Mouse (Mus musculus) limb, embryonic 12.5 days (tissue): ENCODE data around the gene Gm26602. TPM values are rescaled to one million over a fixed set of nuclear protein-coding genes. Genes with fewer than 3 reads are reported as not detected.

ENCODE experiments used
- ATAC-seq: fragments of 200-750 bp; cut with Nextera tagmentation; 2 replicates; pipeline ENCODE4 v1.8.0; 2017; ENCODE audit warnings: low read depth, moderate TSS enrichment; ENCODE audit not compliant: insufficient number of reproducible peaks, insufficient read depth, low FRiP score, low TSS enrichment
- H3K27ac ChIP-seq: fragments of 300-500 bp; sonication (generic); 2 replicates; pipeline ENCODE4 v1.5.1; 2016; ENCODE audit warnings: mild to moderate bottlenecking, moderate library complexity
- H3K27me3 ChIP-seq: fragments of 300-500 bp; sonication (generic); 2 replicates; pipeline ENCODE4 v1.6.1; 2016; ENCODE audit warnings: mild to moderate bottlenecking, moderate library complexity
- H3K36me3 ChIP-seq: fragments of 300-500 bp; sonication (generic); 2 replicates; pipeline ENCODE4 v1.6.1; 2016; ENCODE audit warnings: mild to moderate bottlenecking, moderate library complexity
- H3K4me1 ChIP-seq: fragments of 300-500 bp; sonication (generic); replicated peaks from 2 replicates; pipeline ENCODE4 v1.6.1; 2016
- H3K4me2 ChIP-seq: fragments of 300-500 bp; sonication (generic); 2 replicates; pipeline ENCODE4 v1.6.1; 2016; ENCODE audit warnings: mild to moderate bottlenecking, moderate library complexity
- H3K4me3 ChIP-seq: fragments of 300-500 bp; sonication (generic); replicated peaks from 2 replicates; pipeline ENCODE4 v1.5.1; 2016; ENCODE audit warnings: mild to moderate bottlenecking
- H3K9ac ChIP-seq: fragments of 300-500 bp; sonication (generic); replicated peaks from 2 replicates; pipeline ENCODE4 v1.6.1; 2016; ENCODE audit warnings: mild to moderate bottlenecking, moderate library complexity
- H3K9me3 ChIP-seq: fragments of 300-500 bp; sonication (generic); 2 replicates; pipeline ENCODE4 v1.6.1; 2016; ENCODE audit warnings: mild to moderate bottlenecking, moderate library complexity
- WGBS: fragments of 180-500 bp; shearing (Covaris S2); methylation state at CpG from one replicate; pipeline ENCODE4 v1.1.7; 2016; 5-methylcytosine and 5-hydroxymethylcytosine counted together
- polyA plus RNA-seq: library from polyadenylated mRNA; unstranded; fragments of >200 nt; fragmentation: Nextera tagmentation; extraction: Ambion mirVana; gene quantifications from 2 replicates; pipeline ENCODE4 v1.2.1, GENCODE M21; 2016

Gm26602 gene
- 5.5 and 21.1 TPM in 2 replicates for polyA plus RNA-seq

DNA sequence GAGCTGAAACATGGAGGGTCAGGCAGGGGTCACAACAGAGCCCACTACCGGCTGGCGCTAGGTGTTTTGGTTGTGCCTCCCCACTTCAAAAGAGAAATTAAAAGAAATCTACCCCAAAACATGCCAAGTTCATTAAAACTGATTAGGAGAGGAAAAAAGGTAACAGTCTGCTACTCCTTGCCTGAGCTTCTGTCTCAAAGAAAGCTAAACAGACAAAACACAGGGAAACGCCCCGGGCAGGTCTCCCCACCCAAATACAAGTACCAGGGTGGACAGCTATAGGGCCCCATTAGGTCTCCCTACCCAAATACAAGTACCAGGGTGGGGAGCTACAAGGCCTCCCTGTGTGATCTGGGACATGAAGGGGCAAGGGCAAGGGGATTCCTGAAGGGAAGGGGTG is at the start of gene Gm26602:
Gene Gm26602 (plus strand): TSS at position 301 of the 400 bp plus-strand sequence.
- Histone ChIP-seq H3K9ac (0 out of 2 replicates have a peak within 1 kb of the TSS, but pooled peaks have one; percentile 23), H3K27ac (peak within 1 kb of the TSS; percentile 67; the same call in 1 of the 2 replicates), H3K9me3 (no peaks in the 10 kb centered on the region), H3K4me2 (no peak within 1 kb of the TSS), H3K4me1 (peaks cover 25% of the 10 kb centered on the region), H3K36me3 (peaks cover 47% of the 10 kb centered on the region), H3K4me3 (no peak within 1 kb of the TSS), H3K27me3 (0 out of 2 replicates have a peak, but pooled peaks cover 3% of the 10 kb centered on the region)
- no peak for ATAC-seq
- WGBS: 90% methylated on average over 4 of the region's 4 CpGs

DNA sequence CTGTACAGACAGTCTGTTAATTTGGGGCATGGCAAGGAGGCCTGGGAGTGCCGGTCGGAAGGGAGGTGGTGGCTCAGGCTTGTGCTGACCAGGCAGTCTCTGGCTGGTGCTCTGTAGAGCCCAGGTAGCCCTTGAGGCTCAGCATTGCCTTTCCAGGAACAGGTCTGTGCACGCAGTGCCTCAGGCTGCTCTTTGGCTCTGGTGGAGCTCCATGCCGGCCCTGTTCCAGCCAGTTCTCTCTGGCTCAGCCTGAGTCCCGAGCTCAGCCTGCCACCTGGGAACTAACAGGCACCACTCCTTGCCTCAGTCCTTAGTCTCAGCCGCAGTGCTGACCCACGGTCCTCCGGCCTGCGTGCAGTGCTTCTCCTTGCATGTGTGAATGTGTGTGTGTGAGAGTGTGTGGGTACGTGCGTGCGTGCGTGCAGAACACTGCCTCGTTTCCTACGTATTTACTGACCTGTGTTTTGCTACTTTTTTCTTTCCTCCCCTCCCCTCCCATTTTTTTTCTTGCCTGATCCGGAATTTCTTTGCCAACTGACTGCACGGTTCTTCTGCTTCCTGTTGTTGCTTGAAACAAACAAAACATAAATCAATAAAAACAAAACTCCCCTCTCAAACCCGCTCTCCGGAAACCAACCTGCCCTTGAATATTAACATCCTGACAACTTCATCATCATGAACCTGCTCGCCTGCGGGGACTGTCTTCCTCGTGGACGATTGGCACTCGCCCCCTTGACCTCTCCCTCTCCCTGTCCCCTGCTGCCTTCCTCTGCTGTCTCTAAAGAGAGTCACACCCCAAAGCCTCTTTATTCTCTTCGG is 49.2 kb upstream of the Gm26602 start:
- no peaks in the 10 kb centered on the region for H3K27me3 ChIP-seq
- no peak for ATAC-seq
- no peak overlapping the region for H3K4me3 ChIP-seq
- H3K36me3 ChIP-seq: peaks cover 99% of the 10 kb centered on the region
- no peak overlapping the region for H3K9ac ChIP-seq
- WGBS: 75% methylated on average over 25 of the region's 25 CpGs
- peaks cover 44% of the 10 kb centered on the region for H3K4me1 ChIP-seq
- H3K4me2 ChIP-seq: no peak overlapping the region
- H3K27ac ChIP-seq: peak overlapping the region; percentile 57
- H3K9me3 ChIP-seq: no peaks in the 10 kb centered on the region

DNA sequence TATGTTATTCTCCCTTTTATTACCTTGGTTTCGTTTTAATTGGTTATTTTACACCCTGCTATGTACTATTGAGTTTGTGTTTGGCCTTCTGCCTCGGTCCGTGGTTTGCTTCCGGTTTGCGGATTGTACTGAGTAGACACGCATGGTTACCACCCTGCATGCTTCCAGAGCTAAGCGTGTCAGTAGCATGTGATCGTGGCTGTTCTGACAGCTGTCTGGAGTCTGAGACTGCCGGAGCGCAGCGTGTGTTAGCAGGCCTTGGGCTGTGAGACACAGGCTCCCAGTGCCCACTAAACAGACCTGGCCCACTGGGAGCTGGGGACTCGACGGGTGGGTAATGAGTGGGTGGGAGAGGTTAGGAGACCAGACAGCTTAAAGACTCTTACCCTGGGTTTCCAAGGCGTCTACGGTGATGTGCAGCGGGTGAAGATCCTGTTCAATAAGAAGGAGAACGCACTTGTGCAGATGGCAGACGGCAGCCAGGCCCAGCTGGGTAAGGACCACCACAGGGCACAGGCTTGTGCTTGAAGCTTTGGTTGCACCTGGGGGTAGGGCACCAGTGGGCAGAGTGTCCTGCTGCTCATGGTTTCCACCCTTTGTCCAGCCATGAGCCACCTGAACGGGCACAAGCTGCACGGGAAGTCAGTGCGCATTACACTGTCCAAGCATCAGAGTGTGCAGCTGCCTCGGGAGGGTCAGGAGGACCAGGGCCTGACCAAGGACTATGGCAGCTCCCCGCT is 48.4 kb upstream of the Gm26602 start:
- Histone ChIP-seq H3K27ac (no peak overlapping the region), H3K9ac (no peak overlapping the region), H3K36me3 (peaks cover 99% of the 10 kb centered on the region), H3K4me3 (no peak overlapping the region), H3K4me1 (peaks cover 44% of the 10 kb centered on the region), H3K9me3 (no peaks in the 10 kb centered on the region), H3K4me2 (no peak overlapping the region), H3K27me3 (no peaks in the 10 kb centered on the region)
- 88% methylated on average over 23 of the region's 23 CpGs for WGBS
- ATAC-seq: no peak

DNA sequence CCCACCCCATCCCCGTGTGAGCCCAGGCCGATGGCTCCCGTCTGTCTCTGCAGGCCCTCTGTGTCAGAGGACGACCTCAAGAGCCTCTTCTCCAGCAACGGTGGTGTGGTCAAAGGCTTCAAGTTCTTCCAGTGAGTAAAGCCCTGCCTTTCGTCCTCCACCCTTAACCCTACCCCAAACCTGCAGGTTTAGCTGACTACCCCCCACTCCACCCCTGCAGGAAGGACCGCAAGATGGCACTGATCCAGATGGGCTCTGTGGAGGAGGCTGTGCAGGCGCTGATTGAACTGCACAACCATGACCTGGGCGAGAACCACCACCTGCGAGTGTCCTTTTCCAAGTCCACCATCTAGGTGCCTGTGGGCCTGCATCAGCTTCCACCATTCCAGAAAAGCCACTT is 47.7 kb upstream of the Gm26602 start:
- no peak overlapping the region for H3K4me2 ChIP-seq
- H3K9me3 ChIP-seq: no peaks in the 10 kb centered on the region
- peaks cover 41% of the 10 kb centered on the region for H3K4me1 ChIP-seq
- H3K27ac ChIP-seq: peak overlapping the region; percentile 54; the same call in 1 of the 2 replicates
- no peak for ATAC-seq
- WGBS: 77% methylated on average over 10 of the region's 10 CpGs
- no peak overlapping the region for H3K4me3 ChIP-seq
- no peaks in the 10 kb centered on the region for H3K27me3 ChIP-seq
- H3K9ac ChIP-seq: no peak overlapping the region
- peaks cover 97% of the 10 kb centered on the region for H3K36me3 ChIP-seq

DNA sequence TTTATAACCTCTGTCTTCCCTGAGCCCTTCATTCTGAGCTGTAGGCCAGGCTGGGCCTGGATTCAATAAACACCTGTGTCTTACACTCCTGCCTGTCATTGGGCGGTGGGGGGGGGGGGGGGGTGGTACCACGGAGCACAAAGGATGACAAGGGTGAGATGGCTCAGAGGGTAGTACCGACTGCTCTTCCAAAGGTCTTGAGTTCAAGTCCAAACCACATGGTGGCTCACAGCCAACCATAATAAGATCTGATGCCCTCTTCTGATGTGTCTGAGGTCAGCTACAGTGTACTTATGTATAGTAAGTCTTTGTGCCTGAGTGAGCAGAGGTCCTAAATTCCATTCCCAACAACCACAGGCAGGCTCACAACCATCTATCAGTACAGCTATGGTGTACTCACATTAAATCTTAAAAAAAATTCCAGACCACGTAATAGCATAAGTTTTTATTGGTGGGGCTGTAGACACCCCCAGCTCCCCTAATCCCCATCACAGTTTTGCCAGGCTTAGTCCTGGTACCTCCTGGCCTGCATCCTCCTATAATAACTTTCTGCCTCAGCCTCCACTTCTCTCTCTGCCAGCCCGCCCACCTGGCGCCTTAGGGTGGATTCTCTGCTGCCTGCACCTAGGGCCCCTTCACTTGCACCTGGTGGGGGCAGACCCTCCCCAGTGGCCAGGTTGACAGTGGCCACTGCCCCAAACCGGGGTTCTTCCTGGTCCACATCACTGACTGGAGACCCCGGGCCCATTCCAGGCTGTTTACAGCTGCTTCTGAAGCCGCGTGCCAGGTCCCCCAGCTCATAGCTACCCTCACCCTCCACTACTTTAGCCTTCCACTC is 46.1 kb upstream of the Gm26602 start:
- peak overlapping the region; percentile 56 for H3K27ac ChIP-seq
- peaks cover 31% of the 10 kb centered on the region for H3K4me1 ChIP-seq
- no peaks in the 10 kb centered on the region for H3K27me3 ChIP-seq
- H3K4me2 ChIP-seq: no peak overlapping the region
- peaks cover 93% of the 10 kb centered on the region for H3K36me3 ChIP-seq
- 45% methylated on average over 10 of the region's 10 CpGs for WGBS
- no peak overlapping the region for H3K9ac ChIP-seq
- peak; percentile 4 for ATAC-seq
- no peak overlapping the region for H3K4me3 ChIP-seq
- H3K9me3 ChIP-seq: no peaks in the 10 kb centered on the region

DNA sequence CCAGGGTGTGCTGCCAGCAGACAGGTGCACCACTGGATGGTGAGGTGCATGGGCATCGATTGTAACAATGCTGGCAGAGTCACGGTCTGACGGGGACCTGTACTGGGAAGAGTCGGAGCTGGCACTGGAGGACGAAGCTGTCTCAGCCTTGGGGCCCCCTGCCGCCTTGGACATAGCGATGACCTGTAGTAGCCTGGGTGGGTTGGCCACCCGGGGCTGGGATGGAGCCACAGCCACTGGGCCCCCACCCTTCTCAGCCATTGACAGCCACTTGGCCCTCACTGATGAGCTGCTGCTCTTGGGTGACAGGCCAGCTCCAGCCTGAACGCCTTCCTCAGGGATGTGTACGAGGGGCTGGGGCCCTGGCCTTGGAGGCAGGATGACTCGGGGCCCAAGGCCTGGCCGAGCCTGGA is 45.5 kb upstream of the Gm26602 start:
- Histone ChIP-seq H3K4me2 (no peak overlapping the region), H3K27me3 (no peaks in the 10 kb centered on the region), H3K4me3 (no peak overlapping the region), H3K27ac (peak overlapping the region; percentile 56; the same call in 1 of the 2 replicates), H3K36me3 (peaks cover 93% of the 10 kb centered on the region), H3K9ac (no peak overlapping the region), H3K4me1 (peaks cover 31% of the 10 kb centered on the region), H3K9me3 (no peaks in the 10 kb centered on the region)
- WGBS: 64% methylated on average over 12 of the region's 12 CpGs
- ATAC-seq: peak; percentile 13; the same call in 1 of the 2 replicates

DNA sequence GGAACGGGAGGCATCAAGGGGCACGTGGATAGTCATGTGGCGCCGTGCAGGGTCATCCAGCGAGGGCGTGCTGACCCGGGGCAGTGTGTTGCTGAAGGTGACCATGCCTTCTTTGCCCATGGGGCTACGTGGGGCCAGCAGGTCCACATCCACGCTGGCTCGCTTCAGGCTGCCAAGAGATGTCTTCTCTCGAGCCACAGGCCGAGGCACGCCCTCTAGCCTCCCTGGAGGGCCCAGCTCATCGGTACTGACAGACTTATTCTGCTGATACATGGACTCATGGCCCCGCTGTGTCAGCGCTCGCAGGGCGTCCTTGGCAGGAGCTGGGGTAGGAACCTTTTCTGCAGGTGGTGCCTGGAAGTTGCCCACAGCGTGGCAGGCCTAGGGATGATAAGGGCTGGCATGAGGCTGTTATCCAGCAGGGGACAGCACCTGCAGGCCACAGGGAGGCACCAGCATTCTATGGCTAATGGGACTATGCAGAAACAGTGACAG is 44.8 kb upstream of the Gm26602 start:
- Histone ChIP-seq H3K4me3 (no peak overlapping the region), H3K9ac (no peak overlapping the region), H3K27me3 (no peaks in the 10 kb centered on the region), H3K36me3 (peaks cover 90% of the 10 kb centered on the region), H3K4me2 (no peak overlapping the region), H3K9me3 (no peaks in the 10 kb centered on the region), H3K4me1 (peaks cover 25% of the 10 kb centered on the region), H3K27ac (0 out of 2 replicates have a peak overlapping the region, but pooled peaks have one; percentile 56)
- no peak for ATAC-seq
- WGBS: 73% methylated on average over 19 of the region's 19 CpGs

DNA sequence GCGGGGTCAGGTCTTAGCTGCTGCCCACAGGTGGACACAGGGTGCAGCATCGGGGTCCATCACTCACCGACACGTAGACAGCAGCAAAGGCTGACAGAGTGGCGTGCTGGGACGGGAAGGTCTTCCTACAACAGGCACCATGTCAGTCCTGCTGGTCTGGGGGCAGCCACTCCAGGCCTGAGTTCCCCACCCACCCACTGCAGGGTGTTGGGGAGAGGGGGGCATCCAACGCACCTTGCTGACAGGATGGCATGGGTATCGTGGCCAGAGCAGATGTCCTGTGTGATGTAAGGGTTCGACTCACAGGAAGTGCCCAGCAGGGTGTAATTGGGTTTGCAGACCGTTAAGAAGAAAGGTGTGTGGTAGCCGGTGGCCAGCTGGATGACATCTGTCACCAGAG is 44.1 kb upstream of the Gm26602 start:
- Histone ChIP-seq H3K9me3 (no peaks in the 10 kb centered on the region), H3K9ac (no peak overlapping the region), H3K36me3 (peaks cover 90% of the 10 kb centered on the region), H3K27me3 (no peaks in the 10 kb centered on the region), H3K4me1 (peaks cover 23% of the 10 kb centered on the region), H3K4me3 (no peak overlapping the region), H3K4me2 (no peak overlapping the region), H3K27ac (no peak overlapping the region)
- WGBS: 65% methylated on average over 11 of the region's 11 CpGs
- no peak for ATAC-seq

DNA sequence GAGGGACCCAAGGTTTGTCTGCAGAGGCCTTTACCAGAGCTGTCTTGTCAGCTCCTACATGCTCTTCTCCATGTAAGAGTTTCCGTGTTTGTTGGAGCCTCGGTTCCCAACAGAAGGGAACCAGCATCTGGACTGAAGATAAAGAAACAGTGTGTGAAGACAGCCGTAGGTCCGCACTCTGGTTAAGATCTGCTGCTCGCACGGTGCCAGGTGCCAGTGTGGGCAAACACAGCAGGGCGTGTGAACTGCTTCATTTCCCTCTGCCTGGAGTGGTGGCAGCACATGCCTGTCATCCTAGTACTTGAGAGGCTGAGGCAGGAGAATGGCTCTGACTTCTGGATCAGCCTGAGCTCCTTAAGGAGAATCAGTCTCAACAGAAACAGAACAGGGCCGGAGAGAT is 38.8 kb upstream of the Gm26602 start:
- Histone ChIP-seq H3K9me3 (no peaks in the 10 kb centered on the region), H3K9ac (no peak overlapping the region), H3K27me3 (no peaks in the 10 kb centered on the region), H3K27ac (no peak overlapping the region), H3K4me2 (peak overlapping the region; percentile 8; the same call in 1 of the 2 replicates), H3K4me3 (no peak overlapping the region), H3K4me1 (peaks cover 32% of the 10 kb centered on the region), H3K36me3 (peaks cover 43% of the 10 kb centered on the region)
- no peak for ATAC-seq
- WGBS: 93% methylated on average over 8 of the region's 8 CpGs

DNA sequence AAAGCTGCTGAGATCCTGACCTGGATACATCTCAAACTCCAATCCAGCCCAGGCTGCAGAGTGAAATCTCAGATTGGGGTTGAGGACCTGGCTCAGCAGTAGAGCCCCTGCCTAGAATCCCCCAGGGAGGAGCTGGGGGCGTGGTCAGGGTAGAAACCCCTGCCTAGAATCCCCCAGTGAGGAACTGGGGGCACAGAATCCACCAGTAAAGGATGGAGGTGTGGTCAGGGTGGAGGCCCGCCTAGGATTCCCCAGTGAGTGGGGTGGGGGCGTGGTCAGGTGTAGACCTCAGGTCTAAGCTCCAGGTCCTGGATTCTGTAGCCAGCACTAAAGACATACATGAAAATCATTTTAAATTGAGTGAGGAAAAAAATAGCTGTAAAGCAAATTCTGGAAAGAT is 37.8 kb upstream of the Gm26602 start:
- ATAC-seq: no peak
- H3K9me3 ChIP-seq: no peaks in the 10 kb centered on the region
- H3K4me3 ChIP-seq: peak overlapping the region; percentile 74
- H3K27ac ChIP-seq: no peak overlapping the region
- H3K36me3 ChIP-seq: peaks cover 35% of the 10 kb centered on the region
- H3K27me3 ChIP-seq: no peaks in the 10 kb centered on the region
- 44% methylated on average over 3 of the region's 3 CpGs for WGBS
- peak overlapping the region; percentile 67 for H3K4me2 ChIP-seq
- peak overlapping the region; percentile 94 for H3K9ac ChIP-seq
- H3K4me1 ChIP-seq: peaks cover 25% of the 10 kb centered on the region
